Mouse (Mus musculus) T-helper 1 cell (primary cell): ENCODE measurements around the gene Lnx2.

Experiments used
- in situ Hi-C: fragments of 300-600 bp; cut with MboI, MseI; formaldehyde crosslinking; loops from one replicate; pipeline ENCODE4 v1.15.1; 2025; ENCODE audit warnings: high pct_unique_total_duplicates

Lnx2 gene

GRCm38 (mm10) chr5:147078110-147078900 lies 1.9 kb upstream of the Lnx2 start:
- in situ Hi-C loops: loop anchor here (10.0 to 25.0 kb wide), 2 partner anchors 124 to 841 kb away; partner anchors contain the start of gene Cdk8

- in situ Hi-C loops: loop anchor here (10.0 to 25.0 kb wide), 2 partner anchors 123 to 840 kb away; partner anchors contain the start of gene Cdk8
Observed at GRCm38 (mm10) chr5:147077305-147078034, 1.1 kb upstream of the Lnx2 start.

- in situ Hi-C loops: loop anchor here (10.0 to 25.0 kb wide), 2 partner anchors 122 to 839 kb away; partner anchors contain the start of gene Cdk8
Observed at GRCm38 (mm10) chr5:147076799-147077165, 396 bp upstream of the Lnx2 start, which contains the start of gene Polr1d. Gene Polr1d (plus strand): TSS chr5:147077050.

DNA sequence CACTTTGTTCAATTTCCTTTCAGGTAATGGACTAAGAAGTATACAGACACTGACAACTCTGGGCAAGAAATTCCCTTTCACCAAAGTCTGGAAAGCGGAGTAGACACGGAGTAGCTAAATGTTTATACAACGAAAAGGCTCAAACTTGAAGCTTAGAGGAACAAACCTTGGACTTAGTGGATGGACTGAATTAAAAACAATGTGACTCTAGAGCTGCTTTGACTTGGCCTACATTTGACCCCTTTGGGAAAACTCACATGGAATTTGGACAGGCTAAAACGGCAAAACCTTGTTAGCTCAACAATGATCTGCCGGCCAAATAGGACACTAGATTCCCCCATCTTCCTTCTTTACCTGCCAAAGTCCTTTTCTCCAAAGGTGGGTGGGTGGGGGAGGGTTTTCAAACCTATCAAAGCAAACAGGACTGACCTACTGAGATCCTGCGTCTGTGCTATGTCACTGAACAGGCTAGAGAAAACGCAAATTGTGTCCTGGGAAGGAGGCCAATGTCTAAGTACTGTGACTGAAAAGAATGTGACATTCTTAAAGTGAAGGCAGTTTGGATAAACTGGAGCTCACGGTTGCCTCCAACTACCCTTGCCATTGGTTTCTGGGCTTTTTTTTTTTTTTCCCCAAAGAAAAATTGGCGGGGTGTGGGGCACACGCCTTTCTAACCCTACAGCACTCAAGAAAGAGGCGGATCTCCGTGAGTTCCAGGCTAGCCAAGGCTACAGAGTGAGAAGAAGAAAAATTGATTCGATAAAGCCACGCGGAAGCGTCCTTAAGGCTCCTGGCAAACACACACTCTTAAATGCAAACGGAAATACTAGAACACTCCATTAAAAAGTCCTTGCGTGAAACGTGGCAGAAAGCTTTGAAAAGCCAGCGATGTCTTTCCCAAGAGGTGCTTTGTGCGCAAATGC lies 1.0 kb downstream of the Lnx2 start:
- in situ Hi-C loops: loop anchor here (10.0 to 25.0 kb wide), 2 partner anchors 121 to 838 kb away; partner anchors contain the start of gene Cdk8

- in situ Hi-C loops: loop anchor here (10.0 to 25.0 kb wide), 2 partner anchors 119 to 788 kb away; partner anchors contain the start of gene Pomp
Observed at GRCm38 (mm10) chr5:147073805-147074204, 2.6 kb downstream of the Lnx2 start.

DNA sequence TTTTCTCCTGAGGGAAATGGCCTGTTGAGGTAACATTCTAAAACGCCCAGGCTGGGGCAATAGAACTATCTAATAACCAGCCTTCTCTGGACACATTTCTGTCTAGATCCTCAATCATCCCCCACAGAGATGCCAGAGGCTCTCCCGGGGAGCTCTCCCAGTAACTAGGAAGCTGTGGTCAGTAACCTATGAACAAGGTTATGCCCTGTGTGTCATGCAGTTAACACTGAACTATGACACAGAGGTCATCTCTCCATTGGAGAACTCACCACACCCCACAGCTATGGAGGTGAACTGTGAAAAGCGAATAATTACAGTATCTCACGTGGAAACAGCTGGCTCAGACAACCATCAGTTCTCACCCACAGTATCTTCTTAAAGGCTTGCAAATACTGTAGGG lies 4.5 kb downstream of the Lnx2 start:
- in situ Hi-C loops: loop anchor here (10.0 to 25.0 kb wide), 2 partner anchors 117 to 790 kb away; partner anchors contain the start of gene Pomp

GRCm38 (mm10) chr5:147070791-147071516 lies 5.4 kb downstream of the Lnx2 start:
- in situ Hi-C loops: loop anchor here (10.0 to 25.0 kb wide), 2 partner anchors 116 to 791 kb away; partner anchors contain the start of gene Pomp

DNA sequence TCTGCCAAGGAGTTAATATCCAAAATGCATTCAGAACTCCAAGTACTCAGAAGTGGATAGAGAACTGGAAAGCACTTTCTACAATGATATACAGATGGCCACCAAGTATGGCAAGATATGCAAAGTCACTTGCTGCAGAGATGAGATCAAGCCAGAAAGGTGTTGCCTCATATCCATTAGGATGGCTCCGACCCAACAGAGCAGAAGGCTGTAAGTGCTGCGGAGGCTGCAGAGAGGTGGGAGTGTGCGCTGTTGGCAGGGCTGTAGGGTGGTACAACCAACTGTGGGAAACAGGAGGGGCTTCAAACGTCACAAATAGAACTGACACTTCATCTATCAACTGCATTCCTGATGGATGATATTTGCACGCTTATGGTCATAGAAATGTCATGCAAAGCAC lies 7.5 kb downstream of the Lnx2 start:
- in situ Hi-C loops: loop anchor here (25.0 kb wide), 1 partner anchor 793 kb away; the partner anchor contains the start of gene Pomp

- in situ Hi-C loops: loop anchor here (25.0 kb wide), 1 partner anchor 795 kb away; the partner anchor contains the start of gene Pomp
Observed at GRCm38 (mm10) chr5:147066965-147067364, 9.4 kb downstream of the Lnx2 start.

GRCm38 (mm10) chr5:147066129-147066528 lies 10.3 kb downstream of the Lnx2 start:
- in situ Hi-C loops: loop anchor here (25.0 kb wide), 1 partner anchor 796 kb away; the partner anchor contains the start of gene Pomp

- in situ Hi-C loops: loop anchor here (25.0 kb wide), 1 partner anchor 799 kb away; the partner anchor contains the start of gene Pomp
Observed at GRCm38 (mm10) chr5:147063215-147063661, 13.1 kb downstream of the Lnx2 start.

- in situ Hi-C loops: loop anchor here (25.0 kb wide), 1 partner anchor 802 kb away; the partner anchor contains the start of gene Pomp
Observed at GRCm38 (mm10) chr5:147060024-147060423, 16.4 kb downstream of the Lnx2 start.

GRCm38 (mm10) chr5:147059319-147059718 lies 17.1 kb downstream of the Lnx2 start:
- in situ Hi-C loops: loop anchor here (25.0 kb wide), 1 partner anchor 803 kb away; the partner anchor contains the start of gene Pomp

- in situ Hi-C loops: loop anchor here (25.0 kb wide), 1 partner anchor 804 kb away; the partner anchor contains the start of gene Pomp
Observed at GRCm38 (mm10) chr5:147058661-147059060, 17.7 kb downstream of the Lnx2 start.

DNA sequence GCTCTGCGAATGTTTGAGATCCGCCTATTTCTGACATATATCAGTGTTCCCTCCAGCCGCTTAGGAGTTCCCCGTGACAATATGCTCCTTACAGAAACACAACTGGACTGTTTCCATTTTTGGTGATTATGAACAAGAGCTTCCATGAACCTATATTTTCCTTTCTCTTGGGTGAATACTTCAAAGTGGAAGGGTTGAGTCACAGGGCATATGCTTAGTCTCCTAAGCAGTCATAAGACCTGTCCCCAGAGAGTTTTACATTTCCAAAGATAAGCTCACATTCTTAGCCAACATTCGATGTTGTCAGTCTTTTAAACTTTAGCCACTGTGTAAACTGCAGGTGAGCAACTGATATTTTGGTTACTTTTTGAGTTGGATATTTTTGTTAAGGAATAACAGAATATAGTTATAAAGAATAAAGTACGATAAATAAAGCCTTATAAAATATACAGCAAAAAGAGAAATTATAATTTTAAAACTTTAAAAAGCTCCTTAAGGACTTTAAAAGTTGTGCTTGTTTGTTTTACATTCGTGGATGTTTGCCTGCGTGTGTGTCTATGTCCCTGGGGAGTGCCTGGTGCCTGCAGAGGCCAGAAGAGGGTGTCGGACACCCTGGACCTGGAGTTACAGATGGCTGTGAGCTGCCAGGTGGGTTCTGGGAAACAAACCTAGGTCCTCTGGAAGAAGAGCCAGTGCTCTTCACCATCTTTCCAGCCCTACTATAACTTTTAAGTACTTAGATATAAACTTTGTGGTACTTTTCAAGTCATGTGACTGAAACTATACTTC lies 18.6 kb downstream of the Lnx2 start:
- in situ Hi-C loops: loop anchor here (25.0 kb wide), 1 partner anchor 804 kb away; the partner anchor contains the start of gene Pomp

- in situ Hi-C loops: loop anchor here (25.0 kb wide), 1 partner anchor 806 kb away; the partner anchor contains the start of gene Pomp
Observed at GRCm38 (mm10) chr5:147056712-147057290, 19.6 kb downstream of the Lnx2 start.

- in situ Hi-C loops: loop anchor here (25.0 kb wide), 1 partner anchor 807 kb away; the partner anchor contains the start of gene Pomp
Observed at GRCm38 (mm10) chr5:147055572-147056245, 20.7 kb downstream of the Lnx2 start.
